Mouse (Mus musculus): ENCODE measurements at regions not wholly inside any gene's neighbourhood (a gene's known extent, or its start where the extent isn't known, plus 50 kb on each side); places are given as distances from the start of the nearest gene placed in this dataset.
"Not testable (repeated sequence)": the region's sequence is repeated elsewhere in the genome, so short reads cannot be mapped to it uniquely, and the experiment has no call there.

DNA sequence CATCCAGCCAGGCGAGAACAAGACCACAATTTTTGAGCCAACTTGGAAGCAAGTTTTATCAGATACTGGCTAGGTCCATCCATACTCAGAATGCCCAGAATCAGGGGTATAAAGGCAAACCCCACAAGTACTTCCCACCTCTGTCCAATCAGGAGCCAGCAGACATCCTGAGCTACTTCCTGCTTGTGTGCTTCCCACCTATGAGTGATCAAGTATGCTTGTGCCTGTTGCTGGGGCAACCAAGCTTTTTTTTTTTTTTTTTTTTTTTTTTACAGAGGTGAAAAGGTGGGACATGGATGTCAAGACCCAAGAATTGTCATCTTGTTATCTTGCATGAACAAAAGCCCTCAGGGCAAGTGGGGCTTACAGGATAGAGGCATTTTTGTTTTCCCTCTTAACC lies 155.4 kb downstream of the BC067074 start:
- Histone ChIP-seq H3K9ac (ENCODE audit: low read depth, poor library complexity, severe bottlenecking) (no peak overlapping the region), H3K9me3 (replicated peaks; ENCODE audit: control insufficient read depth, insufficient read depth, low read length, poor library complexity, severe bottlenecking) (no peaks in the 10 kb centered on the region), H3K36me3 (ENCODE audit: control insufficient read depth, insufficient read depth, low read length, poor library complexity, severe bottlenecking) (no peaks in the 10 kb centered on the region), H3K4me3 (ENCODE audit: low read depth, low read length) (no peak overlapping the region), H3K27me3 (ENCODE audit: control insufficient read depth, insufficient read depth, low read length, poor library complexity, severe bottlenecking) (no peaks in the 10 kb centered on the region), H3K27ac (ENCODE audit: insufficient read depth, low read length) (no peak overlapping the region), H3K4me1 (ENCODE audit: control insufficient read depth, insufficient read depth, low read length) (no peaks in the 10 kb centered on the region)
- TF ChIP-seq EP300 (IDR thresholded peaks at IDR 0.05; ENCODE audit: insufficient read depth, low read depth, low read length) (no peak), CTCF (IDR thresholded peaks at IDR 0.05; ENCODE audit: low read depth, low read length) (no peak), POLR2A (IDR thresholded peaks at IDR 0.05; ENCODE audit: insufficient read depth, low read length) (no peak)

DNA sequence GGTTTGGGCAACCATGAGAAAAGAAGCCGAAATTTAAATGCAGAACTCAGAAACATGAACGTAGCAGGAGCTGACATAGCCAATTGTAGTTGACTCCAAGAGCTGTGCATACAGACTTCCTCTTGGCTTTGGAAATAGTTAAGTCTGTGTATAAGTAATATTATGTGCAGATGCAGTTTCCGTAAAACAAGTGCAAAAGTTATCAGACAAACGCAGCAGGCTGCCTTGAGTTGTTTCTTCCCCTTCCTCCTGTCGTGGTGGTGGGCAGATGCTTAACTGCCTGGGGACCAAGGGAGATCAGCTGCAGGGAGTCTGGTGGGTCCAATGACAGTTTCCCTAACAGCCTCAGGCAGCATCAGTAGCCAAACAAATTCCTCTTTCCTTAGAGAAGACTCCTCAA lies 153.3 kb downstream of the BC067074 start:
- no peak overlapping the region for H3K4me3 ChIP-seq (ENCODE audit: low read depth, low read length)
- no peaks in the 10 kb centered on the region for H3K4me1 ChIP-seq (ENCODE audit: control insufficient read depth, insufficient read depth, low read length)
- no peak overlapping the region for H3K9ac ChIP-seq (ENCODE audit: low read depth, poor library complexity, severe bottlenecking)
- H3K36me3 ChIP-seq (ENCODE audit: control insufficient read depth, insufficient read depth, low read length, poor library complexity, severe bottlenecking), result no peaks in the 10 kb centered on the region
- H3K9me3 ChIP-seq (replicated peaks; ENCODE audit: control insufficient read depth, insufficient read depth, low read length, poor library complexity, severe bottlenecking), result no peaks in the 10 kb centered on the region
- TF ChIP-seq CTCF (IDR thresholded peaks at IDR 0.05; ENCODE audit: low read depth, low read length) (no peak), EP300 (IDR thresholded peaks at IDR 0.05; ENCODE audit: insufficient read depth, low read depth, low read length) (no peak), POLR2A (IDR thresholded peaks at IDR 0.05; ENCODE audit: insufficient read depth, low read length) (no peak)
- no peak overlapping the region for H3K27ac ChIP-seq (ENCODE audit: insufficient read depth, low read length)
- H3K27me3 ChIP-seq (ENCODE audit: control insufficient read depth, insufficient read depth, low read length, poor library complexity, severe bottlenecking), result no peaks in the 10 kb centered on the region

DNA sequence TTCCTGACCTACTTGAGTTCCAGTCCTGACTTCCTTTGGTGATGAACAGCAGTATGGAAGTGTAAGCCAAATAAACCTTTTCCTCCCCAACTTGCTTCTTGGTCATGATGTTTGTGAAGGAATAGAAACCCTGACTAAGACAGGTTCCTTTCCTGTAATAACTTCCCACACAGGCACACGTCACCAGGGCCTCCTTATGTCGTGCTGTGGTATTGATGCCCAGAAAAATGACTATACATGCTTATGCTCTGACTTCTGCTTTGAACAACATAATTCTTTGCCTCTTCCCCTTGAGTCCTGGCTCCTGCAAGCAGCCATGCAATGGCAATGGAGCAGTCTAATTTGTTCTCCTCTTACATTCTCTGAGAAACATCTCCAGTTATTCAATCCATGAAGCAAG lies 151.5 kb downstream of the BC067074 start:
- not testable (repeated sequence) for H3K36me3 ChIP-seq (ENCODE audit: control insufficient read depth, insufficient read depth, low read length, poor library complexity, severe bottlenecking); H3K27ac ChIP-seq (ENCODE audit: insufficient read depth, low read length); H3K4me3 ChIP-seq (ENCODE audit: low read depth, low read length); H3K9me3 ChIP-seq (replicated peaks; ENCODE audit: control insufficient read depth, insufficient read depth, low read length, poor library complexity, severe bottlenecking); H3K9ac ChIP-seq (ENCODE audit: low read depth, poor library complexity, severe bottlenecking); H3K27me3 ChIP-seq (ENCODE audit: control insufficient read depth, insufficient read depth, low read length, poor library complexity, severe bottlenecking); H3K4me1 ChIP-seq (ENCODE audit: control insufficient read depth, insufficient read depth, low read length)

DNA sequence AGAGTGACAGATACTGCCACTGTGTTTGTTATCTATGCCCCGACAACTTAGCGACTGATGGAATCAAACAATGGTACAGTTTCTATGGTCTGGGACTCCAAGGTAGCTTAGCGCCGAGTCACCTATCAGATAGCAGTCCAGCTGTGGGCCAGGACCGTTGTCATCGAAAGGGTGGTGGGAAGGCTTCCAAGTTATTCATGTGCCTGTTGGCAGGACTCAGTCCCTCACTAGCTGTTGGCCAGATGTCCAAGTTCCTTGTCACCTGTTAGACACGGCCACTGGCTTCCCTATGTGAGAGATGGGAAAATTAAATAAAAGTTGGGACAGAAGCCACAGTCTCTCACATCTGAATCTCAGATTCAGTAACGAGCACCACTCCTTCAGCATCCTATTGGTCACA lies 150.1 kb downstream of the BC067074 start:
- H3K27me3 ChIP-seq (ENCODE audit: control insufficient read depth, insufficient read depth, low read length, poor library complexity, severe bottlenecking), result no peaks in the 10 kb centered on the region
- H3K4me1 ChIP-seq (ENCODE audit: control insufficient read depth, insufficient read depth, low read length), result no peaks in the 10 kb centered on the region
- H3K4me3 ChIP-seq (ENCODE audit: low read depth, low read length), result no peak overlapping the region
- H3K27ac ChIP-seq (ENCODE audit: insufficient read depth, low read length), result no peak overlapping the region
- H3K9ac ChIP-seq (ENCODE audit: low read depth, poor library complexity, severe bottlenecking), result no peak overlapping the region
- H3K36me3 ChIP-seq (ENCODE audit: control insufficient read depth, insufficient read depth, low read length, poor library complexity, severe bottlenecking), result no peaks in the 10 kb centered on the region
- no peaks in the 10 kb centered on the region for H3K9me3 ChIP-seq (replicated peaks; ENCODE audit: control insufficient read depth, insufficient read depth, low read length, poor library complexity, severe bottlenecking)
- TF ChIP-seq CTCF (IDR thresholded peaks at IDR 0.05; ENCODE audit: low read depth, low read length) (no peak), POLR2A (IDR thresholded peaks at IDR 0.05; ENCODE audit: insufficient read depth, low read length) (no peak), EP300 (IDR thresholded peaks at IDR 0.05; ENCODE audit: insufficient read depth, low read depth, low read length) (no peak)

DNA sequence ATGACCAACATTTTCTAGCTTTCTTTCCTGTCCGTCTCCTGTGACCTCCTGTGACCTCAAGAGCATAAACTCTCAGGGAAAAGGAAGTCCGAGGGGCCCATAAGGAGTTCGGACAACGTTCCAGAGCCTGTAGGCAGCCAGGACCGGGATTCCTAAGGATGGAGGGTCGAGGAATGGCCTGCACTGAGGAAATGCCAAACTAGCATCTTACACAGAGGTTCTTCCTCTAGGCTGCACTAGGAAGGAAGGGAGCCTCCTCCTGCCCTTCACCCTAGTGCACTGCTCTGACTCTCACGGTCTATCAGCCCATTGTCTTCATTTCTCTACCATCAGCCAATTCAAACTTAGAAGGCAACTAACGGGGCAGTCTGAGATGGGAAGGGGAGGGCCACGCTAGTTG lies 149.2 kb downstream of the BC067074 start:
- Histone ChIP-seq H3K9ac (ENCODE audit: low read depth, poor library complexity, severe bottlenecking) (no peak overlapping the region), H3K36me3 (ENCODE audit: control insufficient read depth, insufficient read depth, low read length, poor library complexity, severe bottlenecking) (no peaks in the 10 kb centered on the region), H3K9me3 (replicated peaks; ENCODE audit: control insufficient read depth, insufficient read depth, low read length, poor library complexity, severe bottlenecking) (no peaks in the 10 kb centered on the region), H3K4me1 (ENCODE audit: control insufficient read depth, insufficient read depth, low read length) (no peaks in the 10 kb centered on the region), H3K4me3 (ENCODE audit: low read depth, low read length) (no peak overlapping the region), H3K27ac (ENCODE audit: insufficient read depth, low read length) (no peak overlapping the region), H3K27me3 (ENCODE audit: control insufficient read depth, insufficient read depth, low read length, poor library complexity, severe bottlenecking) (no peaks in the 10 kb centered on the region)
- TF ChIP-seq POLR2A (IDR thresholded peaks at IDR 0.05; ENCODE audit: insufficient read depth, low read length) (no peak), EP300 (IDR thresholded peaks at IDR 0.05; ENCODE audit: insufficient read depth, low read depth, low read length) (no peak), CTCF (IDR thresholded peaks at IDR 0.05; ENCODE audit: low read depth, low read length) (no peak)

DNA sequence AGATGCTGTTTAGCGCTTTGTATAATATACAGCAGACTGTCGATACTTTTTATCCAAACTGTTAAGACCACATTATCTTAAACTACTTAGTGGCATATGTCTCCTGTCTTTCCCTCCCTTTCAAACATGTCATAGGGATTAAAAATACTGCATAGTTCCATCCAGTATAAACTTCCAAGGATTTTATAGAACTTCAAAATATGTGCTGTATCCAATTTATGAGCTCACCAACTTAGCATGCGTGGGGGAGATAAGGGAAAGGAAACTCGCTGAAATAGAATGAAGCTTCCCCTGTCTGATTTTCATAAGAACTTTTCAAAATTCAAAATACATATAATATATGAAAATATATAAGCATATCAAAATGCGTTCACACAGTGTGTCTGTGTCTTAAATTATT lies 147.2 kb downstream of the BC067074 start:
- TF ChIP-seq EP300 (IDR thresholded peaks at IDR 0.05; ENCODE audit: insufficient read depth, low read depth, low read length) (no peak), CTCF (IDR thresholded peaks at IDR 0.05; ENCODE audit: low read depth, low read length) (no peak), POLR2A (IDR thresholded peaks at IDR 0.05; ENCODE audit: insufficient read depth, low read length) (no peak)
- no peaks in the 10 kb centered on the region for H3K27me3 ChIP-seq (ENCODE audit: control insufficient read depth, insufficient read depth, low read length, poor library complexity, severe bottlenecking)
- no peak overlapping the region for H3K4me3 ChIP-seq (ENCODE audit: low read depth, low read length)
- H3K36me3 ChIP-seq (ENCODE audit: control insufficient read depth, insufficient read depth, low read length, poor library complexity, severe bottlenecking), result no peaks in the 10 kb centered on the region
- no peaks in the 10 kb centered on the region for H3K9me3 ChIP-seq (replicated peaks; ENCODE audit: control insufficient read depth, insufficient read depth, low read length, poor library complexity, severe bottlenecking)
- H3K9ac ChIP-seq (ENCODE audit: low read depth, poor library complexity, severe bottlenecking), result no peak overlapping the region
- H3K4me1 ChIP-seq (ENCODE audit: control insufficient read depth, insufficient read depth, low read length), result no peaks in the 10 kb centered on the region
- H3K27ac ChIP-seq (ENCODE audit: insufficient read depth, low read length), result no peak overlapping the region
